In the genomic region with DNA sequence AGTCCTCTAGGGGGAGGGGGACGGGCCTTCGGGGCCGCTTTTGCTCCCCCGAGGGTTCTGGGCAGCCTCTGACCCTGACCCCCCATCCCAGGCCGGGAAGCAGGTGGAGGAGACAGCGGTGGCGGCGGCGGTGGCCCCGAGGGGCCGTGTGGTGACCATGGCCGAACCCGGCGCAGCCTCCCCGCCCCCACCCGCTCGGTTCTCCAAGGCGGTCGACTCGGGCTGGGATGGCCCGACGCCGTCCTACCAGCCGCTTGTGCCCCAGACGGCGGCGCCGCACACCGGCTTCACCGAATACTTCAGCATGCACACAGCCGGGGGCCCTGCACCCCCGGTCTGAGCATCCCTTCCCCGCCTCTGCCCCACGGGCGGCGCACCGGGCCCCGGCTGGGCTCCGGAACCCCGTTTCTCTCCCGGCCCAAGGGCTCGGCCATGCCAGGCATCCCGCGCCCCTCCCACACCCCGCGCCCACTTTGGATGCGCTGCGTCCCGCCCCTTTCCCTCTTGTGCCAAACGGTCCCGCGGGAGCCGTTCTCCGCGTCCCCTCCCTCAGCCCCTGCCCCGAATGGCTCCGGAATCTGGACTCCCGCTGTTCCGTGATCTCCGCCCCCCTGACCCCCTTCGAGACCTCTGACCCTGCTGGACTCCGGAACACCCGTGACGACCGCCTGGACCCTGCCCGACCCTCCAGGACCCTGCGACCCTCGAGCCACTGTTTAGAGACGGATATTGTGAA, we compare ENCODE assay signal across 8 mouse cellular contexts. TPM values are rescaled to one million over a fixed set of nuclear protein-coding genes. Genes with fewer than 3 reads are reported as not detected.
A peak's percentile ranks its signal among the peaks of the same experiment; 100 is the strongest.
DNase-seq lines count a peak whose midpoint lies in the region; ATAC-seq and TF ChIP-seq lines count a peak whose summit lies in the region.

No protein-coding gene starts in this region.

- H3K4me1 ChIP-seq in hindbrain, embryonic 10.5 days (replicated peaks): peaks cover 40% of the 10 kb centered on the region
- peaks cover 31% of the 10 kb centered on the region for H3K4me1 ChIP-seq in liver, embryonic 13.5 days (replicated peaks)
- peaks cover 18% of the 10 kb centered on the region for H3K4me1 ChIP-seq in small intestine, adult 2 months (ENCODE audit: control insufficient read depth, insufficient read depth, insufficient read length, low read length)

- no peaks in the 10 kb centered on the region for H3K9me3 ChIP-seq in hindbrain, embryonic 10.5 days
- no peaks in the 10 kb centered on the region for H3K9me3 ChIP-seq in liver, embryonic 13.5 days (replicated peaks)

- H3K4me2 ChIP-seq in liver, embryonic 13.5 days: peak overlapping the region; percentile 88

- H3K36me3 ChIP-seq in hindbrain, embryonic 10.5 days: peaks cover 3% of the 10 kb centered on the region; the same call in 1 of the 2 replicates
- H3K36me3 ChIP-seq in liver, embryonic 13.5 days: no peaks in the 10 kb centered on the region
- H3K36me3 ChIP-seq in small intestine, adult 2 months (ENCODE audit: control insufficient read depth, insufficient read depth, low read length): no peaks in the 10 kb centered on the region

- DNase-seq in cerebellum, adult 11 months: peak; percentile 65
- peak; percentile 31 to 34 for DNase-seq in B cell, adult 2 months
- DNase-seq in cerebellum, adult 9-11 months: peak; percentile 83
- peak; percentile 53 for DNase-seq in hindbrain, embryonic 10.5 days (ENCODE audit: low spot score)
- no peak for DNase-seq in liver, embryonic 13.5 days
- DNase-seq in layer of hippocampus, adult 8-10 months (ENCODE audit: low spot score in 2 of 2): no peak

- no peak for TF ChIP-seq CTCF in small intestine, adult 2 months (IDR thresholded peaks at IDR 0.05; ENCODE audit: extremely low read depth, insufficient read length, insufficient replicate concordance, low read depth, low read length)

- H3K4me3 ChIP-seq in hindbrain, embryonic 10.5 days: peak overlapping the region; percentile 80
- H3K4me3 ChIP-seq in liver, embryonic 13.5 days (replicated peaks): peak overlapping the region; percentile 70
- peak overlapping the region; percentile 42 for H3K4me3 ChIP-seq in small intestine, adult 2 months (ENCODE audit: low read depth, low read length)

- no peak overlapping the region for H3K9ac ChIP-seq in liver, embryonic 13.5 days

- H3K27ac ChIP-seq in hindbrain, embryonic 10.5 days: peak overlapping the region; percentile 85
- no peak overlapping the region for H3K27ac ChIP-seq in liver, embryonic 13.5 days
- no peak overlapping the region for H3K27ac ChIP-seq in small intestine, adult 2 months (ENCODE audit: insufficient read depth, low read depth, low read length)

- TF ChIP-seq POLR2A in small intestine, adult 2 months (IDR thresholded peaks at IDR 0.05; ENCODE audit: low read depth, low read length): no peak

- under 1% methylated on average over 69 of the region's 69 CpGs for WGBS in hindbrain, embryonic 10.5 days
- WGBS in liver, embryonic 13.5 days (ENCODE audit: insufficient replicate concordance): 2% methylated on average over 66 of the region's 69 CpGs
- WGBS in small intestine, adult 2 months: 2% methylated on average over 69 of the region's 69 CpGs

- no peak for ATAC-seq in cerebellum, adult (ENCODE audit: insufficient number of reproducible peaks, low FRiP score, low TSS enrichment)
- ATAC-seq in liver, embryonic 13.5 days (ENCODE audit: low read depth): no peak

- peaks cover 51% of the 10 kb centered on the region for H3K27me3 ChIP-seq in hindbrain, embryonic 10.5 days (ENCODE audit: insufficient read depth, poor library complexity, severe bottlenecking)
- peaks cover 69% of the 10 kb centered on the region for H3K27me3 ChIP-seq in liver, embryonic 13.5 days
- H3K27me3 ChIP-seq in small intestine, adult 2 months (ENCODE audit: control insufficient read depth, insufficient read depth, low read length): peaks cover 38% of the 10 kb centered on the region

RNA-seq across cellular contexts. Expression of a gene that starts 1.5 kb away (rescaled TPM):
- polyA plus RNA-seq in hindbrain, embryonic 10.5 days (2016; fragmentation: Nextera tagmentation; extraction: Ambion mirVana): 16.5 and 18.2 TPM in 2 replicates
- 1.0 and 1.2 TPM in 2 replicates for polyA plus RNA-seq in liver, embryonic 13.5 days (2015; fragmentation: Nextera tagmentation; extraction: Ambion mirVana)
- 13.3 and 21.2 TPM in 2 replicates for polyA plus RNA-seq in small intestine, adult 2 months (2012; rRNA removed)
- total RNA-seq in layer of hippocampus, adult 8-10 months (2022): 100 to 1,000 TPM in 2 of 4 experiments, 10 to 100 TPM in 2; 90.3 to 107 (median 97.0) TPM

RNA-seq across cellular contexts. Expression of a gene that starts 9.6 kb away (rescaled TPM):
- polyA plus RNA-seq in hindbrain, embryonic 10.5 days (2016; fragmentation: Nextera tagmentation; extraction: Ambion mirVana): 2.5 and 9.1 TPM in 2 replicates
- polyA plus RNA-seq in liver, embryonic 13.5 days (2015; fragmentation: Nextera tagmentation; extraction: Ambion mirVana): 0.10 TPM in 1 of 2 replicates, not detected in the other
- 0.19 and 0.35 TPM in 2 replicates for polyA plus RNA-seq in small intestine, adult 2 months (2012; rRNA removed)
- total RNA-seq in layer of hippocampus, adult 8-10 months (2022): 10 to 100 TPM; 28.7 to 36.7 (median 33.4) TPM

RNA-seq across cellular contexts. Expression of a gene that starts 14.3 kb away (rescaled TPM):
- 1.2 and 2.1 TPM in 2 replicates for polyA plus RNA-seq in hindbrain, embryonic 10.5 days (2016; fragmentation: Nextera tagmentation; extraction: Ambion mirVana)
- polyA plus RNA-seq in liver, embryonic 13.5 days (2015; fragmentation: Nextera tagmentation; extraction: Ambion mirVana): not detected in 2 replicates
- 0.15 TPM in 1 of 2 replicates, not detected in the other for polyA plus RNA-seq in small intestine, adult 2 months (2012; rRNA removed)
- total RNA-seq in layer of hippocampus, adult 8-10 months (2022): under 1 TPM in 1 of 4 experiments, not detected in 3; 0.25 TPM

RNA-seq across cellular contexts. Expression of a gene that starts 17.7 kb away (rescaled TPM):
- polyA plus RNA-seq in hindbrain, embryonic 10.5 days (2016; fragmentation: Nextera tagmentation; extraction: Ambion mirVana): 271 and 384 TPM in 2 replicates
- 29.3 and 31.6 TPM in 2 replicates for polyA plus RNA-seq in liver, embryonic 13.5 days (2015; fragmentation: Nextera tagmentation; extraction: Ambion mirVana)
- 87.2 and 184 TPM in 2 replicates for polyA plus RNA-seq in small intestine, adult 2 months (2012; rRNA removed)
- total RNA-seq in layer of hippocampus, adult 8-10 months (2022): 10 to 100 TPM; 25.2 to 28.9 (median 27.9) TPM

RNA-seq across cellular contexts. Expression of a gene that starts 48.0 kb away (rescaled TPM):
- polyA plus RNA-seq in hindbrain, embryonic 10.5 days (2016; fragmentation: Nextera tagmentation; extraction: Ambion mirVana): 23.2 and 23.5 TPM in 2 replicates
- 9.7 and 10.4 TPM in 2 replicates for polyA plus RNA-seq in liver, embryonic 13.5 days (2015; fragmentation: Nextera tagmentation; extraction: Ambion mirVana)
- polyA plus RNA-seq in small intestine, adult 2 months (2012; rRNA removed): 35.6 and 65.6 TPM in 2 replicates
- 100 to 1,000 TPM; 196 to 252 (median 228) TPM for total RNA-seq in layer of hippocampus, adult 8-10 months (2022)

Comparison
In these comparisons a context has a peak if more than half of its experiments do, and no peak if none do; other contexts are left out.
1. DNase-seq: peak in cerebellum, adult 11 months (single experiment), B cell, adult 2 months (2 of 2), cerebellum, adult 9-11 months (single experiment) and hindbrain, embryonic 10.5 days (single experiment); none in liver, embryonic 13.5 days (single experiment) and layer of hippocampus, adult 8-10 months (0 of 2).
2. Peak in every context shown above with its lines, with median percentiles within 50 percentile points of each other: H3K4me3 ChIP-seq.